Mouse (Mus musculus): Measurements from ENCODE around the gene Serpina9.

The Serpina9 gene

DNA sequence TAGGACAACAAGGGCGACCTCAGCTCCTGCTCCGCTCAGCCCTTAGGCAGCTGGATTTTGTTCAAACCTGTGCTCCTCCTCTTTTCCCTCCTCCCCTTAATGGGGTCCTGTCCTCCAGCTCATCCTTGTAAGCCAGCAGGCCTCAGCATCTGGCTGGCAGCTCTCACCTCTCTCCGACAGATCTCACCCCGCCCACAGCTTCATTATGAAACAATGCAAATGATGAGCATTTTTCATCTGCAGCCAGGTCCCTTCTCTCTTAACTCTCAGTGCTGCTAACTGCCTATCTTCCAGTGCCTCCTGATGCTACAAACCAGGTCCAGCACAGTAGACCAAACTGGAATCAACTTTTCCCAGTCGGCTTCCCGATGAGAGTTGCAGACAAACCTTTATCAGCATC is at the start of gene Serpina9:
Gene Serpina9, minus strand, starts transcription at position 136 of the 400 bp plus-strand sequence.
- in situ Hi-C loops (cut with MboI) = no loop called here

DNA sequence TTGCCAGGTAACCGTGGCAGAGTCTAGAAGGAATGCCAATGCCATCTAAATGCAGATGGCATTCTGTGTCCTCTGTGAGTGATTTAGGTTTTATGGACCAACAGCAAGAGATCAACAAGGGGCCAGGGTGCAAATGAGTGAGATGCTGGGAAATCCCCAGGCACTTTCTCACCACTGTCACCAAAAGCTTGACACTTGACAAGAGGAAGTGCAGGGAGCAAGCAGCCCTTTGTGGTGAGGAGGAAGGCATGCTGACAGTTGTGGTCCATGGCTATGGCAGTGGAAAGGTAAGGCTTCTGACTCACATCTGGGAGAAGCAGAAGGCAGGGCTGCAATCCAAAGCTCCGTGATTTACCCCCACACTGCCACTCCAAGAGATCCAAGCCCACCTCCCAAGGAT is 48.3 kb upstream of the Serpina9 start:
- in situ Hi-C loops (cut with MboI) = no loop called here

DNA sequence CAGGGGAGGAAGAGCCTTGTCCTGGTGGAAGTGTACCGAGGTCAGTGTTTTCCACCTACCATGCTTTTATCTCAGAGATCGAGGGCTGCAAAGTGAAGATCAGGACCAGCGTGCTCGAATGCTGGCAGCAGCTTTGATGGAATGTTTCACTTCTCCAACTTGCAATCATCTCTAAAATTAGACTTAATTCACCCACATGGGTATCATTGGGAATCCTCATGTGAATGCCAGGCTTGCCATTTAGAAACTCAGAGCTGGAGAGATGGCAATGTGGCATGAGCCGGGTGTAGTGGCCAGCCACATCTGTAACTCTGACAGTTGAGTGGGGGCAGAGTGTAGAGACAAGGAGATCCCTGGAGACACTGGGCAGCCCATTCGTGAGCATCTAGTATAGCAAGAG is 46.6 kb upstream of the Serpina9 start:
- in situ Hi-C loops (cut with MboI) = no loop called here

DNA sequence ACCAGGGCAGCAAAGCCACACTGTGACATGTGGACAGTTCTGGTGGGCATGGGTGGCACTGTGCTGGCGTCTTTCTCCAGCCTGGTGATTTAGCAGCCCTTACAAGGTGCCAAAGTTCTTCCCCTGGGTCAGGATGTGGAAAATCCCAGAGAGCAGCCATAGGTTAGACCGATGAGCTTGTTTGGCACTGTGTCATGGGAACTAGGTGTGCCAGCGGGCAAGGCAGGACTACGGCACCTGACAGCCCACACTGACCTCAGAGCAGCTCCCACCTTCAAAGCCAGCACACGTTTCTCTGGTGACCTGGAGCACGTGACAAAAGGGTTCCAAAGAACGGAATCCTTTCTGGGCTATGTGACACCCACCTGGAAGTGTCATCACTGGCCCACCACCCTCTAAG is 44.0 kb upstream of the Serpina9 start:
- in situ Hi-C loops (cut with MboI) = no loop called here

DNA sequence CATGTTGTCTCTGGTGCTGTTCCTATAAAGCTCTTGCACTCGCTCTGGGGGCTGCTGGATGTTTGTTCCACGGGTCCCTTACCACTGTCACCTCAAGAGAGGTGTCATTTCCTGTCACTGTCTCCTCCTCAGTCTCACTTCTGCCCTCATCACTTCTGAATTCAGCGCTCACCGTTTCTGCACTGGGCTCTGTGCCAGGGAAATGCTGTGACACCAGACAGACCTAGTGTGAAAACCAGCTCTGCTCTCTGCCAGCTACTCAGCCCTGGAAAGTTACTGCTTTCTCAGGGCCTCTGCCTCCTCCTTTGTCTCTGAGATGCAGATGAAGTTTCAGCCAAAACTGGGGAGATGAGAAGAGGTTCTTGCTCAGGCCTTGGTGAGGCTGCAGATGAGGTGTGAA is 43.5 kb upstream of the Serpina9 start:
- in situ Hi-C loops (cut with MboI) = no loop called here

DNA sequence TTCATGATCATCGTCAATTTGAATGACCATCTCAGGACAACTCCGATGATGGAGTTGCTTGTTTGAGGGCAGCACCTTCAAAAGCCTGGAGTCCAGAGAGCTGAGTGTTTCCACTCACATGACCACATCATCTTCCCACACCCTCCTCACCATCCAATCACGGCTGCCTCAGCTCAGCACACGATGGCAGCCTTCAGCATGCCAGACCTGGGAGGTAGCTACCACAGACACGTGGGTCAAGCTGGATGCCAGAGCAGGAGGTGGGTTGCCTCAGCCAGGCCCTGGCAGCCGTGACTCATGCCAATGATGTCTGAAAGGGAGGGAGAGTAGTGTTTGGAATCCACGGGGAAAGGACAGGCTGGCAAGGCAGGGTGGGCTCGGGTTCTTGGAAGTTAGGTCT is 42.2 kb upstream of the Serpina9 start:
- in situ Hi-C loops (cut with MboI) = no loop called here

DNA sequence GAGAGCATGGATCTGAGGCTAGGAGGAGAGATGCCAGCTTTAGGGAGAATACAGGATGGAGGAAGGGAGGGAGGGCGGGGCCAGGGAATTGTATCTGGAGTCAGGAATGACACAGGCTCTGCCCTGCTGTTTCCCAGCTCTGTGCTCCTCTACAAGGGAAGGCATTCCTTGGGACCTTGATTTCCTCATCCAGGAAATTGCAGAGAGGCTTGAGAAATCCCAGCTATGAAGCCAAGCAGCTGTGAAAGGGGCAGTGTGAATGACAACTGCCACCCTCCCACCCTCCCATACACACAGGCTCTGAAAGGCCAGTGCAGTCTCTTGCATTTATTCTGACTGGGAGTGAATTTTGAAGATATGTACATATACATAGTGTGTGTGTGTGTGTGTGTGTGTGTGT is 40.4 kb upstream of the Serpina9 start:
- in situ Hi-C loops (cut with MboI) = no loop called here

DNA sequence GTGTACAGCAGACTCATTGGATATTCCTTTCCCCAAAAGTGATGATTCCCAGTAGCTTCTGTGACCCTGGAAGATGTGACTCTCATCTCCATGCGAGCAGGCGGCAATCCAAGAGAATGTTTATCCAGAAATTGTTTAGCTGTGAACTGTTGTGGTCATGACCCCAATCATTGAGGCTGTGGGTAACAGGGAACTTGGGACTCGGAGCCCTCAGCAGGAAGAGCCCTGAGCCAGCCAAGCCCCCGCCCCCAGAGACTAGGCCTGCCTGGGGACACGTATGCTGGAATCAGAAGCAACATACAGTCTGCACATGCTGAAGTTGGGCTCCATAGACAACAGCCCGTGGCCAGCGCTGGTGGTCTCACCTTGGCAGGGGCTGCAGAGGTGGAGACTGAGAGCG is 32.2 kb upstream of the Serpina9 start:
- in situ Hi-C loops (cut with MboI) = no loop called here

DNA sequence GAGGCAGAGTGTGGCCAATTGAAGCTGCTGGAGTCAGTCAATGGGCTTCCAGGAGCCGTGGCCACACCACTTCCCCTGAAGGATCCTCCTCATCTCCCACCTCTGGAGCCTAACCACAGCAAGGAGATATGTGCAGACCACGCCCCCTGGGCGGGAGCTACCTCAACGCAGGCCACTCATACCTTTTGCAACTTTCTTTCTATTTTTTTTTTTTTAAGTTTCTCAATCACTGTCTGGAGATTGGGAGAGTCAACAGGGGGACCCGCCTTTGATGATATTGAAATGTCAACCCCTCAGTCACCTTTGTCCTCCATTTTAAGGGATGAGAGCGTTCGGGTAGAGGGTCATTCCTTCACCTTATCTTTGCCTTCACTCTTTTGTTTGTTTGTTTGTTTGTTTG is 30.8 kb upstream of the Serpina9 start, which contains the start of gene Serpina12:
Gene Serpina12, minus strand, starts transcription at position 101 of the 400 bp plus-strand sequence.
- in situ Hi-C loops (cut with MboI) = no loop called here

DNA sequence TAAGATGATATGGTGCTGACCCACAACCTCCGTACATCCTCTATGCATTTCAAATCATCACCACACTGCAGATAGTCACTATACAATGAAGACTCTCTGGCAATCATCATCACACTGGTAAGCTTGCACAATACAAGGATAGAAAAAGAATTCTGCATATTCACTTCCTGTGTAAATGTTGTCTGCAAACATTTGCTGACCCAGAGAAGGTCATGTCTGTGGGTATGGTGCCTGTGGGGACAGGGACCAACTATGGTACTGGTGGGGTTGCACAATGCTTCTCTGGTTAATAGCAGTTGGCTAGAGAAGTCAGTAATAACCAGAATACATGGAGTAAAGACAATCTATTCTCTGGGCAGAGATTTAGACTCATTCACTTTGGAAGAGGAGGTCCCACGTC is 29.2 kb upstream of the Serpina9 start:
- in situ Hi-C loops (cut with MboI) = no loop called here

DNA sequence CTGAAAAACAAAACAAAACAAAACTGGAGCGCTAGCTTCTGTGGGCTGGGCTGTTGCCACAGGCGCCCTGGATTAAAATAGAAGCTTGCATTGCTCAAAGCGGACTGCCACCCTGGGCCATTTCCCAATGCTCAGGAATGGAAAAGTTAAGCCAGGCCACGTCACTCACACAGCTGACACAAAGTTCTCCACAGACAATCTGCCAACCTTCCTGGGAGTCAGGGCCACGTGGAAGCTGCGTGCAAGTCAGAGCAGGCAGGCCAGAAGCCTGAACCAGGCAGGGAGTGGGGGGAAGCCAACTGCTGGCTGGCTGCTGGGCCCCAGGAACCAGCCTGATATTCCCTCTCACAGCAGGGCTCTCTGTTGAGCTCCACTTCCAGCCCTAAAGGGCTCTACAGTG is 27.8 kb upstream of the Serpina9 start:
- in situ Hi-C loops (cut with MboI) = no loop called here

DNA sequence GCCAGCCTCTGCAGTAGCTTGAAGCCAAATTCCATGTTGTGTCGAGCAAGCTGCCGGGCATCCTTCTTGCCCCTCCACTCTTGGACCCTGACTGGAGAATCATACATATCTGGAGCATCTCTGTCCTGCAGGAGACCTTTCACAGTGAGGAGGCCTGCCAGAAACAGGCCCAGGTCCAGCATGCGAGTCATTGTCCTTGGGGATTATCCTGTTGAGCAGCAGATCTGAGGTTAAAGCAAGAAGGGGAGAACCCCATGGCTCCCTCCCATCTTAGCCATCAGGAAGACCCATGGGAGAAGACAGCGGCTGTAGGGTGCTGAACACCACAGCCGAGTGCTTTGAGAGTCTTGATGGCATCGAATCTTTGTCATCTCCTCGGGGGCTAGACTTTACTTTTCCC is 24.6 kb upstream of the Serpina9 start:
- in situ Hi-C loops (cut with MboI) = no loop called here

DNA sequence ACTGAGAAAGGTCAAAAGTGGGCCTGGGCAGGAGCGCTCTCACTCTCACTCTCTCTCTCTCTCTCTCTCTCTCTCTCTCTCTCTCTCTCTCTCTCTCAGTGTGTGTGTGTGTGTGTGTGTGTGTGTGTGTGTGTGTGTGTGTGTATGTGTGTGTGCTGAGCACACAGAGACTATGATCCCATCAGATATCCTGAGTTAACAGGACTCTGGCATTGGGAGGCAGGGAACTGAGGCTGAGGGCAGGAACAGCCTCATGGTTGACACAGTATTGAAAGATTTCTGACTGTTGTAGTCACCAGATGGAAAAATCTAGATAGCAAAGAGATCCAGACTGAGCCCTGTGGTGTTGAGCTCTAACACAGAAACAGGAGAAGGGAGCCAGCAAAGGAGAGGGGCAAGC is 20.2 kb upstream of the Serpina9 start:
- in situ Hi-C loops (cut with MboI) = no loop called here

DNA sequence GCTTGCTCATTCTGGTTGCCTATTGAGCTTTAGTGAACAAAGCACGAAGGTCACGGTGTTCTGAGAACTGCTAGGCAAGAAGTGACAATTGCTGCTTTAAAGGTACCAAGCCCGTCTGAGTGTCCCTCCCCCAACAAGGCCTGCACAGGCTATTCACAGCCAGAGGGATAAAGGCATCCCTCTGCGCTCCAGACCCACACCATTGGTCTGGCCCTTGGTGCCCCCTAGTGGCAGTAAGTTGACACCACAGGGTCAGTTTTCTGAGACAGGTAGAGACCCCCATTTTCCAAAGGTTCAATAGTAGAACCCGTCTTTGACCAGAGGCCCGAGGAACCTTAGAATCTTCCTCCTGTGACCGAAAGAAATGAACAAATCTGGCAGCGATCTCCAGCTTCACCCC is 16.4 kb upstream of the Serpina9 start:
- in situ Hi-C loops (cut with MboI) = no loop called here

DNA sequence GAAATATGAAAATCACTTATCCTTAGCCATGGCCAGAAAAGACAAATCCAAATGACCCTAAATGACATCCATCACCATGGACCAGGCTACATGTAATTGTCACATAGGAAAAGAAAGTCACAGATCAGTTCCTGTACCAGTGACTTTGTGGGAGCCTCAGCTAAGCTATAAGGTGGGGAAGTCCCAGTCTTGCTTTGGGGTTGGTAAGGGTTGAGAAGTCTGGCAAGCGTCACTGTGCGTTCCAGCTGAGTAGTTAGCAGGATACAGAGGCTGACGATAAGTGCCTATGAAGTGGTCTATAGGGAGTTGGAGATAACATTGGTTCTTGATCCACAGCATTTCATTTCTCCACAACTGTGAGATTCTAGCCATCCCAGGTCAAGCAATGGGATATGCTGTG is 1.7 kb upstream of the Serpina9 start:
- in situ Hi-C loops (cut with MboI) = no loop called here

DNA sequence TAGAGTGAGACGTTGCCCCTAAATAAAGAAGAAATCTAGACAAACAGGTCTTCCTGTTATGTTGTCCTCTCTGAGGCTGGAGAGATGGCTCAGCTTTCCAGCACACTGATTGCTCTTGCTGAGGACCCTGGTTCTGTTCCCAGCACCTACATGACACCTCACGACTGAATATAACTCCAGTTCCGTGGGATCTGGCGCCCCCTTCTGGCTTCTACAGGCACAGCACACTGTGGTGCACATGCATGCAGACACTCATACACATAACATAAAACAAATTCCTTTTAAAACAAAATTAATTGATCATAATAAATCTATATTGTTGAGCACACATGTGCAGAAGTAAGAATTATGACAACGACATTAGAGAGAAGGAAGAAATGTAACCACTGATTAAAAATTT is 8.9 kb downstream of the Serpina9 start:
- in situ Hi-C loops (cut with MboI) = no loop called here

DNA sequence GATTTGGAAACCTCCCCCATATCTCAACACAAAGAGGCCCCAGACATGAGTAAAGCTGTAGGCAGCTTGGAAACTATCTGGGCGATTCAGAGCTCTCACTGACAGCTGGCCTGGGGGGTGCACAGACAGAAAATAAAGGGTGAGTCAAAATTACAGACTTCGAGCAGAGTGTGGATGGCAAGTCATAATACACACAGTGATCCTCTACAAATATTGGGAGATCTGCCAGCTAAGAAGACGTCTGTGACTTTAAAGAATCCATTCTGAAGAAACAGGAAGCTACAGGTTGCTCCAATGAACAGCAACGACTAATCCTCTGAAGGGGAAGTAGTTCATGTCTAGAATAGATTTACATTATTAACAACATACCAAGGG is 10.3 kb downstream of the Serpina9 start:
- in situ Hi-C loops (cut with MboI) = no loop called here

DNA sequence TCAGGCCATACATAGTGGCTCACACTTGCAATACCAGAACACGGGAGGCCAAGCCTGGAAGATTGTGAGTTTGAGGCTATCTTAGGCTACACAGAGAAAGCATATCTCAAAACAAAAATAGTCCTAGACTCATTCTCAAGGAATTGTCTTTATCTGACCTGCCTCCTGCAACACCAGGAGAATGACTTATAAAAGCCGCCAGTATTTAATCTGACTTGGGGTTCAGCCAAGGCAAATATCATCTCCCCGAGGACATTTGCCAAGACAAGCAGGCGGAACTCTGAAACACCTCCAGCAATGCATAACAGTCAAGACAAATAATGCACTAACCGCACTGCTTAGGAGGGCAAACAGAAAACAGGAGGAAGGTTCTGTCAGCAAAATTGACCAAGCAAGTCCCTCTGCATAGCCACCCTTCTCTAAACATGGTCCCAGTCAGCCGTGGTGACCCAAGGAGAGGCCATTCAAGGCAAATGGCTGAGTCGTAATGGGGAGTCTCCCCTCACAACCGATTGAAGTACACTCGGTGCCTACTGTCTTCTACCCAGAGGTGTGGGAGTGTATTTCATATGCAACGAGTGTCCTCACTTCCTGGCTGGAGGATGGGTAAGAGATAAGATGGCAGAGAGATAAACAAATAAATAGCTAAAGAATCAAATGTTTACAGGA is 10.9 kb downstream of the Serpina9 start:
- in situ Hi-C loops (cut with MboI) = no loop called here

DNA sequence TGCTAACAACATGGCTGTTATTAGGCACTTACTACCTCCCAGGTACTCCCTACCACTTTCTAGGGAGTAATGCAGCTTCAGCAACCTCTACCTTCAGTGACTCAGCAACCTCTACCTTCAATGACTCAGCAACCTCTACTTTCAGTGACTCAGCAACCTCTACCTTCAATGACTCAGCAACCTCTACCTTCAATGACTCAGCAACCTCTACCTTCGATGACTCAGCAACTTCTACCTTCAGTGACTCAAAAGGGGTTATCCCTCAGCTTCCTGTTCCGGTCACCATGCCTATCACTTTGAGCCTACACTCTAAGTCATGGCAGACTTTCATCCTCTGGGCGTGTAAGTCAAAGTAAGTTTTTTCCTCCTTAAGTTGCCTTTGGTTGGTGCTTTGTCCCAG is 13.0 kb downstream of the Serpina9 start:
- in situ Hi-C loops (cut with MboI) = no loop called here

DNA sequence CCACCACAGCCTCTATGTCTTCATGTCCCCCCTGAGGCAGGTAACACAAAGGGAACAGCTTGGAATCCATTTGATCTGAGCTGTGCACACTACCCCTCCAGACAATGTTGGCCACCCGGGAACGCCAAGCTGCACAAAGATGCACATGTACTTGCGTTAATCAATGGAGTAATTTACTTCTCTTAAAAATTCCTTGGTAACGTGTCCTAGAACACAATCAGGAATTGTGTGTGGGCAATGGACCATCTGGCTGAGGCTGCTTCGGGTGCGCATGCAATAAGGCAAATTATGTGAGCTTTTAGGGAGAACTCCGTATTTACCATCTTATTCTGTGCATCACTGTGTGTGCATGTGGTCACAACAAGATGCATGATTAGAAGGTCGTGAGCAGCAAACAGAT is 13.9 kb downstream of the Serpina9 start:
- in situ Hi-C loops (cut with MboI) = loop anchor here (10.0 kb wide), 1 partner anchor 425 kb away; no protein-coding TSS in a partner anchor

DNA sequence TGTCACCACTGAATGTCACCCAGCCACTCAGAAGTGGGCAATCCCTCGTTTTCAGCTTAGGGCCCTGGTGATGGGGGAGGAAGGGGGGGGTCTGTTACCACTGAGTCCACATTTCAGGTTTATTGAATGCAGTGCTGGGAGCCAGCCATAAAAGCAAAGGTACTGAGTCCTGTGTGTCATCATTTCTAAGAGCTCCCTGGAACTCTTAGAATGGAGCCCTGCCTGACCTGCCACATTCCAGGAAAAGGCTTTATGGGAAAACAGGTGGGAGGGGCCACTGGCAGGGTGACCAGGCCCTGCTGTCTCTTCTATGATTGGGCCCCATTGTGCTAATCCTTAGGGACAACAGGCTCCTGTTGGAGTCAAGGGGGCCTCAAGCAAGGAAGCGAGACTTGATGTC is 17.0 kb downstream of the Serpina9 start:
- in situ Hi-C loops (cut with MboI) = loop anchor here (10.0 kb wide), 1 partner anchor 428 kb away; no protein-coding TSS in a partner anchor

DNA sequence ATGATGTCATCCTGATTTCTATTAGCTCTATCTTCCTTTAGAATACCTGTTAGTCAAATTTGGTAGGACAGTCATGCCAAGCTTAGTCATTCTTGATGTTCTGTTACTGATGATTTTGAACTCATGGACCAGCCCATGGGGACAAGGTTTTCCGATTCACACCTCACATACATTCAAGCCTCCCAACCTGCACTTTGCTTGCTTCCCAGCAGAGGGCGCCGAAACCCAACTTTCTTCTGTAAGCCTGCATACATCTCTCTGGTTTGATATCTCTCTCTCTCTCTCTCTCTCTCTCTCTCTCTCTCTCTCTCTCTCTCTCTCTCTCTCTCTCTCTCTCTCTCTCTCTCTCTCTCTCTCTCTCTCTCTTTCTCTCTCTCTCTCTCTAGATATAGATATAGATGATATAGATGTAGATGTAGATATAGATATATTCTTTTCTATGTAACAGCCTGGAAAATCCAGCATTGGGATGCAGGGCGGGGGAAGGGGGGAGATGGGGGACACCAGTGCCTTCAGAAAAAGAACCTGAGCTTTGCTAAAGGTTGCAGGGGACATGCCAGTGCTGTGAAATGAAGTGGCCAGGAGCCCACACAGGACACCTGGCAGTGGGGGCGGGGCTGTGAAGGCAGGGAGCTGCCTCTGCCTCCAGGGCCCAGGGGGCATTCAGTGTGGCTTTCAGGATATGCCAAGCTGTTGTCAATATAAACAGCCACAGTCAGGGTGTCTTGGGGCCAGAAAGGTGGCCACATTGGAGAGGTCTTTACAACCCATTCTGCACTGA is 18.1 kb downstream of the Serpina9 start:
- in situ Hi-C loops (cut with MboI) = loop anchor here (10.0 kb wide), 1 partner anchor 429 kb away; no protein-coding TSS in a partner anchor

DNA sequence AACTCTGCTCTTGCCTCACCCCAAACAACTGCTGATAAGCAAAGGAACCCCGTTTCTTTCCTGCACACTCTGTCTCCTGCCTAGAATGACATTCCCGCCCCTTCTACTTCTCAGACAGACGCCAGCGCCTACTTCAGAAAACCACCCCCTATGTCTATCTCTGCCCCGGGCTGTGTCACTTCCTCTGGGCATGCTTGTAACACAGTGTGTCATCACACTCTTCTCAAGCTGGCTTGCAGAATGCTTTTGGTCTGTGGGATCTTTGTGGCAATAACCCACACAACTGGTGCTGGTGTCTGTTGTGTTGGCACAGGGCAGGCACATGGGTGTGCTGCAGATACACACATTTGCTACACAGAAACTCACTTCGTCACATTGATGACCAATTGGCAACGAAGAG is 20.6 kb downstream of the Serpina9 start:
- in situ Hi-C loops (cut with MboI) = loop anchor here (10.0 kb wide), 1 partner anchor 432 kb away; no protein-coding TSS in a partner anchor
